Comparison of ENCODE assay signal across 8 mouse cellular contexts in genomic region chr3:16043315-16043714, GRCm38 (mm10). TPM values are rescaled to one million over a fixed set of nuclear protein-coding genes. Genes with fewer than 3 reads are reported as not detected.
DNase-seq lines count a peak whose midpoint lies in the region; ATAC-seq lines count a peak whose summit lies in the region.

No protein-coding gene starts in this region.

- no peaks in the 10 kb centered on the region for H3K36me3 ChIP-seq in heart, embryonic 12.5 days

- H3K9ac ChIP-seq in heart, embryonic 12.5 days = no peak overlapping the region

- DNase-seq in heart, postnatal 10 days = peak; percentile 17 to 21
- peak; percentile 27 to 32 for DNase-seq in B cell, adult 2 months
- peak; percentile 14 for DNase-seq in adrenal gland, postnatal 25 days
- DNase-seq in frontal cortex, postnatal 36 days (ENCODE audit: low spot score in 2 of 2) = peak; percentile 5 to 45
- peak; percentile 11 to 26 for DNase-seq in left cerebral cortex, postnatal 10 days (ENCODE audit: extremely low spot score in 1 of 2, low spot score in 2 of 2)
- peak; percentile 73 for DNase-seq in retina, embryonic 14.5 days (ENCODE audit: low spot score)
- DNase-seq in gastrocnemius, adult 18-20 months (ENCODE audit: low spot score) = no peak

- ATAC-seq in heart, embryonic 12.5 days (ENCODE audit: insufficient number of reproducible peaks, low FRiP score) = no peak

- no peaks in the 10 kb centered on the region for H3K4me1 ChIP-seq in heart, embryonic 12.5 days (replicated peaks)

- WGBS in heart, embryonic 12.5 days = 6% methylated on average over 1 of the region's 1 CpGs

- H3K27me3 ChIP-seq in heart, embryonic 12.5 days (replicated peaks) = no peaks in the 10 kb centered on the region

- no peak overlapping the region for H3K4me3 ChIP-seq in heart, embryonic 12.5 days

- H3K4me2 ChIP-seq in heart, embryonic 12.5 days = no peak overlapping the region

- 0 out of 2 replicates have a peak, but pooled peaks cover 4% of the 10 kb centered on the region for H3K9me3 ChIP-seq in heart, embryonic 12.5 days (replicated peaks)

- intact Hi-C loops in heart, postnatal 10 days (cut with DNase I) = loop anchor here (2.0 kb wide), 1 partner anchor 779 kb away; no protein-coding TSS in a partner anchor
- intact Hi-C loops in left cerebral cortex, postnatal 10 days (cut with DNase I) = loop anchor here (5.0 to 10.0 kb wide), 2 partner anchors 776 to 1159 kb away; partner anchors contain the start of gene Car2

- H3K27ac ChIP-seq in heart, embryonic 12.5 days (ENCODE audit: poor library complexity, severe bottlenecking) = no peak overlapping the region

RNA-seq across cellular contexts. Expression of gene Gm5150, which starts 37.1 kb away (rescaled TPM):
- total RNA-seq in heart, postnatal 10 days (2021) = not detected
- not detected in 2 replicates for polyA plus RNA-seq in heart, embryonic 12.5 days (2016; fragmentation: Nextera tagmentation; extraction: Ambion mirVana)
- 0.61 TPM in 1 of 2 replicates, not detected in the other for total RNA-seq in adrenal gland, postnatal 25 days (2021)
- not detected for total RNA-seq in left cerebral cortex, postnatal 10 days (2021)
- not detected for total RNA-seq in gastrocnemius, adult 18-20 months (2021)
